Mouse (Mus musculus) macrophage (primary cell): ENCODE measurements around the gene Eid3. TPM values are rescaled to one million over a fixed set of nuclear protein-coding genes. Genes with fewer than 3 reads are reported as not detected.

Source experiments
- H3K27ac ChIP-seq: fragments of 350-480 bp; formaldehyde crosslinking; 2 replicates; pipeline ENCODE4 v1.9.0; 2021
- H3K36me3 ChIP-seq: fragments of 350-480 bp; formaldehyde crosslinking; 2 replicates; pipeline ENCODE4 v1.9.0; 2021; ENCODE audit errors: inconsistent target
- H3K4me3 ChIP-seq: fragments of 350-480 bp; formaldehyde crosslinking; 2 replicates; pipeline ENCODE4 v1.9.0; 2021; ENCODE audit errors: inconsistent target
- H3K79me2 ChIP-seq: fragments of 350-480 bp; formaldehyde crosslinking; 2 replicates; pipeline ENCODE4 v1.9.0; 2021; ENCODE audit errors: inconsistent target
- WGBS: methylation state at CpG from one replicate; pipeline ENCODE4 v1.1.7; 2026; ENCODE audit warnings: inconsistent platforms; ENCODE audit not compliant: missing documents; 5-methylcytosine and 5-hydroxymethylcytosine counted together
- polyA plus RNA-seq: library from polyadenylated mRNA; stranded (reverse); fragments of 250-400 nt; gene quantifications from 3 replicates; pipeline ENCODE4 v1.2.4, GENCODE M21; 2018; ENCODE audit warnings: inconsistent platforms
- total RNA-seq, 78 experiments: library from RNA; depleted of rRNA; stranded (reverse); fragments of 250-400 nt; gene quantifications; 1 replicate in 9 of 78; 2 replicates in 24 of 78; 3 replicates in 43 of 78; 4 replicates in 2 of 78; pipeline ENCODE4 v1.2.4; 2018; ENCODE audit warnings: inconsistent platforms in 56 of 78

Eid3 gene
- total RNA-seq (2018; cell fraction: chromatin; rRNA removed), result 100 to 1,000 TPM in 17 of 26 experiments, 10 to 100 TPM in 9; 48.3 to 953 (median 167) TPM
- 10 to 100 TPM in 2 of 26 experiments, 1 to 10 TPM in 16, under 1 TPM in 8; 0.33 to 11.8 (median 2.0) TPM for total RNA-seq (2018; cell fraction: cytosol; rRNA removed)
- total RNA-seq (2018; cell fraction: nucleus; rRNA removed), result 100 to 1,000 TPM in 14 of 26 experiments, 10 to 100 TPM in 12; 19.1 to 576 (median 103) TPM
- 0.26 to 0.80 TPM (median 0.35 TPM) in 3 replicates for polyA plus RNA-seq

- H3K36me3 ChIP-seq, result peaks cover 16% of the 10 kb centered on the region; the same call in 1 of the 2 replicates
Measured at GRCm38 (mm10) chr10:82866356-82866755, at the start of gene Eid3. Gene Eid3, plus strand, starts transcription at chr10:82866626.

GRCm38 (mm10) chr10:82817514-82817913 lies 48.9 kb upstream of the Eid3 start:
- Histone ChIP-seq H3K79me2 (no peaks in the 10 kb centered on the region), H3K27ac (no peak overlapping the region), H3K36me3 (no peaks in the 10 kb centered on the region), H3K4me3 (no peak overlapping the region)
- 90% methylated on average over 3 of the region's 3 CpGs for WGBS

More at GRCm38 (mm10) chr10:82866356-82866755, at the start of gene Eid3:
- Histone ChIP-seq H3K27ac (no peak within 1 kb of the TSS), H3K4me3 (no peak within 1 kb of the TSS), H3K79me2 (peaks cover 100% of the 10 kb centered on the region)
- 17% methylated on average over 9 of the region's 9 CpGs for WGBS

DNA sequence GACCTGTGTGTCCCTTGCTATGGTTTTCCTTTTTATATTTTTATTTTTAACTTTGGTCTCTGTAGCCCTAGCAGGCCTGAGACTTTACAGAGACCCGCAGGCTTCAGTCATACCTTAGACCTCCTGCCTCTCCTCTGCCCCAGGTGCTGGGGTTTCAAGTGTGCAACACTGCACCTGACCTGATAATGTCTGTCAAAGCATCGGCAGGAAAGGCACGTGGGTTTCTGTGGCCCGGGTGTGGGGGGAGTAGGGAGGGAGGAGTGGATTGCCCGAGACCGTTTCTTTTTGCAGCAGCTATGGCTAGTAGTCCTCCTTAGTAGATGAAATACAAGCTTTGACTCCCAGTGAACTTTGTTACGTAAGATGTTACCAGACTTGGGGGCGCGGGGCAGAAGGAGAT lies 48.5 kb upstream of the Eid3 start:
- 35% methylated on average over 9 of the region's 9 CpGs for WGBS
- no peak overlapping the region for H3K27ac ChIP-seq
- H3K4me3 ChIP-seq, result no peak overlapping the region
- H3K79me2 ChIP-seq, result no peaks in the 10 kb centered on the region
- no peaks in the 10 kb centered on the region for H3K36me3 ChIP-seq

GRCm38 (mm10) chr10:82818661-82819060 lies 47.8 kb upstream of the Eid3 start:
- Histone ChIP-seq H3K36me3 (no peaks in the 10 kb centered on the region), H3K79me2 (no peaks in the 10 kb centered on the region), H3K27ac (no peak overlapping the region), H3K4me3 (no peak overlapping the region)
- 70% methylated on average over 6 of the region's 6 CpGs for WGBS

GRCm38 (mm10) chr10:82823108-82823778 lies 43.2 kb upstream of the Eid3 start:
- Histone ChIP-seq H3K36me3 (no peaks in the 10 kb centered on the region), H3K27ac (no peak overlapping the region), H3K79me2 (no peaks in the 10 kb centered on the region), H3K4me3 (no peak overlapping the region)
- 96% methylated on average over 14 of the region's 14 CpGs for WGBS

DNA sequence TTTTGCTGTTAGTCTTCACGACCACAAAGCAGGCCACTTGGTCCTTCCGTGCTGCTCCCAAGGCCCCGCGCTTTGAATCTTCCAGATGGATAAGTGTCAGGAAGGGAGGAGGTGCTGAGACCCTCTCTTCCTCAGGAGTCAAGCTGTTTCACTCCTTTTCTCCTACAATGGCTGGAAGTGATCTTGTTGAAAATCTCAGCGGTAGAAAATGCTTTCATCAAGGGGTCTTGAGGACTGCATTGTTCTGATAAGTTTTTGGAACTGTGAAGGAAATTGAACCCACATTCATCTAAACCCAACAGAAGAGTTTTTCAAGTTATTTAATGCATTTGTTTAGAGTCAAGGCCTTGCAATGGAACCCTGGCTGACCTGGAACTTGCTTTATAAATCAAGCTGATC lies 42.6 kb upstream of the Eid3 start:
- H3K36me3 ChIP-seq, result no peaks in the 10 kb centered on the region
- H3K4me3 ChIP-seq, result no peak overlapping the region
- H3K79me2 ChIP-seq, result no peaks in the 10 kb centered on the region
- H3K27ac ChIP-seq, result no peak overlapping the region
- WGBS, result 88% methylated on average over 5 of the region's 5 CpGs

- 93% methylated on average over 10 of the region's 10 CpGs for WGBS
- H3K36me3 ChIP-seq, result no peaks in the 10 kb centered on the region
- H3K79me2 ChIP-seq, result no peaks in the 10 kb centered on the region
- no peak overlapping the region for H3K4me3 ChIP-seq
- no peak overlapping the region for H3K27ac ChIP-seq
Measured at GRCm38 (mm10) chr10:82824541-82824940, 41.9 kb upstream of the Eid3 start.

DNA sequence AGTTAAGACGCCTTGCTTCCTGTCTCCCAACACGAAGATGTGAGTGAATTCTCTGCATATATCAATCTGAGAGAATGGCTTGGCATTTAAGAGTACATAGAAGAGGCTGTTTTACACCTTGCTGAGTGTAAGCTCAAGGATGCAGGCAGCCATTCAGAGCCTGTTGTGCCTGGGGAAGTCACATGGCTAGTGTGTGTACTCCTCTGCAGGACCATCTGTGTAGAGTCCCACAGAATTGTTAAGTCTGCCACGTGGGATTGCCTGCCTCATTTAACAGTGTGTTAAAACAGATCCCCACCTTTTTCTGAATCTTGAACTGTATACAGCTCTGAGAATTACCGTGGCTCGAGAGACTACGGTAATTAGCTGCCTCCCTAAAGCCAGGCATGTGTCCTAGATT lies 39.9 kb upstream of the Eid3 start:
- no peak overlapping the region for H3K4me3 ChIP-seq
- H3K79me2 ChIP-seq, result no peaks in the 10 kb centered on the region
- H3K36me3 ChIP-seq, result no peaks in the 10 kb centered on the region
- WGBS, result 70% methylated on average over 6 of the region's 6 CpGs
- no peak overlapping the region for H3K27ac ChIP-seq

DNA sequence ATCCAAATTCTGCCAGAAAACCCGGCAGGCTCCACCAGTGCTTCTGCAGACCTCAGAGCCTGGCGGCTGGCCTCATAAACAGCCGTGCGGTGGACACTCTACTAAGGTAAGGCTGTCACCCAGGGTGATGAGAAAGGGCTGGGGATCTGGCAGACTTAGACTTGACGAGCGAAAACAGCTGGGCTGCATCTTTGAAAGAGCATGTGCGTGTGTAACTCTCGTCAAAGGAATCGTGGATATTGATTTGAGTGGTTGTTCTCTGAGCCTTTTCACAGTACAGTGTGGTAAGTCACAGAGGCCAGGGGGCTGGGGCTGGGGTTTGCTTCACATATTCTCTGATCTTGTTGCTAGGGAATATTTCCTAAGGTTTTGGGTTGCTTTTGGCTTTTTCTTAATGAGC lies 32.5 kb upstream of the Eid3 start, which contains the start of gene Txnrd1:
Txnrd1 (plus strand) TSS at position 26 of the 400 bp plus-strand sequence.
- Histone ChIP-seq H3K27ac (no peak within 1 kb of the TSS), H3K79me2 (no peaks in the 10 kb centered on the region), H3K36me3 (no peaks in the 10 kb centered on the region), H3K4me3 (no peak within 1 kb of the TSS)
- WGBS, result 95% methylated on average over 9 of the region's 9 CpGs

- Histone ChIP-seq H3K79me2 (no peaks in the 10 kb centered on the region), H3K27ac (no peak overlapping the region), H3K4me3 (no peak overlapping the region), H3K36me3 (no peaks in the 10 kb centered on the region)
- WGBS, result 97% methylated on average over 3 of the region's 3 CpGs
Measured at GRCm38 (mm10) chr10:82835898-82836297, 30.5 kb upstream of the Eid3 start.

DNA sequence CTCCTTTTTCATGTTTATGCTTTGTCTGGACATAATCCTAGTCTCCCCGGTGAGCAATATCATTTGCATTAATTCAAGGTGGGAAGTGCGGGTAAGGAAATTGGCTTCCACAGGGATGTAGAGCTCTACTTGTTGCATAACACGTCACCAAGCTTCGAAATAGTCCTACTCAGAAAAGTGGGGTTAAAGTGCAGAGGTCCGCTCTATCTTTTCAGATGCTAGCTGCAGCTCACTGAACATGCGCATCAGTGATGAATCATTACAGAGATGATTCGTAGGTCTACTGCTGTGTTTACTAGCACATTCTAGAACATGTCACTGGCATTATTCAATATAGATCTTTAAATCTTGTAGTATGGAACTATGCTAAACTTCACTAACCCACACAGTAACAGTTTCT lies 28.0 kb upstream of the Eid3 start:
- WGBS, result 82% methylated on average over 7 of the region's 7 CpGs
- H3K4me3 ChIP-seq, result no peak overlapping the region
- no peak overlapping the region for H3K27ac ChIP-seq
- no peaks in the 10 kb centered on the region for H3K79me2 ChIP-seq
- no peaks in the 10 kb centered on the region for H3K36me3 ChIP-seq

- WGBS, result 93% methylated on average over 6 of the region's 6 CpGs
- no peak overlapping the region for H3K27ac ChIP-seq
- no peaks in the 10 kb centered on the region for H3K36me3 ChIP-seq
- H3K4me3 ChIP-seq, result no peak overlapping the region
- H3K79me2 ChIP-seq, result no peaks in the 10 kb centered on the region
Measured at GRCm38 (mm10) chr10:82844090-82844489, 22.3 kb upstream of the Eid3 start.

GRCm38 (mm10) chr10:82844731-82845130 lies 21.7 kb upstream of the Eid3 start:
- no peak overlapping the region for H3K27ac ChIP-seq
- WGBS, result 86% methylated on average over 5 of the region's 8 CpGs

DNA sequence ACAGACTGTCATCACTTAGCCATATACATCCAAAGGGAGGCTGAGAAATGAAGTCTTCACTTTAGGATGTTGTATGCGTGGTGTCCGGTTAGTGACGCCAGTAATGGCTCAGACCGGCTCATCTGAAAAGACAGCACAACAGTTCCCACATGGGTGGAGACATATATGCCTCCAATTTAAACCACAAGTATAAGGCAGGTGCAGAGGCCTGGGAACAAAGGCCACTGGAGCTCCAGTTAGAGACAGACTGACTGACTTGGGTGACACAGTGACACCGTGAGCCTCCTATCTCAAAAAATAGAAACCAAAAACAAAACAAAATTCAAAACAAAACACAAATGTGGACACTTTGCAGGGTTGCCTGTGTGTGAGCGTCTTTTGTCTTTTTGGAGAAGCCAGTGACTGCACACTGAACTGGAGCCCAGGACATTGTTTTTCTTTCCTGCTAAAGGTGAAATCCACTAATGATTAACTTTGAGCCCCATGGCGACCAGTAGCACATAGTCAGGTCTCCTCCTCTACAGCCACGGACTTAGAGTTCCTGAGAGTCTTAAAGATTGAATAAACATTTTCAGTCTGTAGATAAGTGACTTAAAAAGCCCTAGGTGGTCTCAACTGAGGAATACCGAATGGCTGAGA lies 18.5 kb upstream of the Eid3 start:
- Histone ChIP-seq H3K27ac (no peak overlapping the region), H3K79me2 (no peaks in the 10 kb centered on the region), H3K36me3 (no peaks in the 10 kb centered on the region), H3K4me3 (no peak overlapping the region)
- 99% methylated on average over 8 of the region's 9 CpGs for WGBS

More at GRCm38 (mm10) chr10:82844731-82845130, 21.7 kb upstream of the Eid3 start:
- Histone ChIP-seq H3K4me3 (no peak overlapping the region), H3K36me3 (no peaks in the 10 kb centered on the region), H3K79me2 (no peaks in the 10 kb centered on the region)
